Mouse (Mus musculus) testis, adult 2 months (tissue): ENCODE data around the gene Cmip. TPM values are rescaled to one million over a fixed set of nuclear protein-coding genes. Genes with fewer than 3 reads are reported as not detected.

Experiments
- H3K27ac ChIP-seq: fragments of 200-500 bp; 2 replicates; pipeline ENCODE4 v1.5.1; 2012; ENCODE audit warnings: low read depth, low read length; ENCODE audit not compliant: control insufficient read depth, insufficient read depth
- H3K27me3 ChIP-seq: fragments of 200-500 bp; 2 replicates; pipeline ENCODE4 v1.6.1; 2012; ENCODE audit warnings: mild to moderate bottlenecking, low read length, moderate library complexity; ENCODE audit not compliant: control insufficient read depth, insufficient read depth
- H3K36me3 ChIP-seq: fragments of 200-500 bp; 2 replicates; pipeline ENCODE4 v1.6.1; 2012; ENCODE audit warnings: mild to moderate bottlenecking, low read length; ENCODE audit not compliant: control insufficient read depth, insufficient read depth
- H3K4me1 ChIP-seq: fragments of 200-500 bp; 2 replicates; pipeline ENCODE4 v1.6.1; 2012; ENCODE audit warnings: low read length; ENCODE audit not compliant: control insufficient read depth, insufficient read depth
- H3K4me3 ChIP-seq: fragments of 200-500 bp; 2 replicates; pipeline ENCODE4 v1.5.1; 2012; ENCODE audit warnings: low read depth, mild to moderate bottlenecking, low read length, moderate library complexity, mixed read lengths; ENCODE audit not compliant: control insufficient read depth
- CTCF ChIP-seq: fragments of 200-500 bp; IDR thresholded peaks from 2 replicates; pipeline ENCODE4 v1.5.1; 2012; ENCODE audit warnings: low read depth, mild to moderate bottlenecking, inconsistent platforms, low read length, moderate library complexity; ENCODE audit not compliant: control insufficient read depth, insufficient read depth, insufficient replicate concordance
- POLR2A ChIP-seq: fragments of 200-500 bp; IDR thresholded peaks from 2 replicates; pipeline ENCODE4 v1.6.1; 2012; ENCODE audit warnings: low read depth, mild to moderate bottlenecking, inconsistent platforms, low read length, moderate library complexity; ENCODE audit not compliant: control insufficient read depth
- polyA plus RNA-seq: library from polyadenylated mRNA; depleted of rRNA; stranded (reverse); fragments of >200 nt; gene quantifications from 2 replicates; pipeline ENCODE4 v1.2.3, GENCODE M21; 2012

Gene Cmip
- polyA plus RNA-seq, 1 experiment: 10.5 TPM

GRCm38 (mm10) chr8:117248341-117248740 lies 8.5 kb upstream of the Cmip start:
- Histone ChIP-seq H3K36me3 (no peaks in the 10 kb centered on the region), H3K27me3 (no peaks in the 10 kb centered on the region), H3K27ac (no peak overlapping the region), H3K4me1 (no peaks in the 10 kb centered on the region), H3K4me3 (no peak overlapping the region)
- TF ChIP-seq POLR2A (no peak), CTCF (no peak)

DNA sequence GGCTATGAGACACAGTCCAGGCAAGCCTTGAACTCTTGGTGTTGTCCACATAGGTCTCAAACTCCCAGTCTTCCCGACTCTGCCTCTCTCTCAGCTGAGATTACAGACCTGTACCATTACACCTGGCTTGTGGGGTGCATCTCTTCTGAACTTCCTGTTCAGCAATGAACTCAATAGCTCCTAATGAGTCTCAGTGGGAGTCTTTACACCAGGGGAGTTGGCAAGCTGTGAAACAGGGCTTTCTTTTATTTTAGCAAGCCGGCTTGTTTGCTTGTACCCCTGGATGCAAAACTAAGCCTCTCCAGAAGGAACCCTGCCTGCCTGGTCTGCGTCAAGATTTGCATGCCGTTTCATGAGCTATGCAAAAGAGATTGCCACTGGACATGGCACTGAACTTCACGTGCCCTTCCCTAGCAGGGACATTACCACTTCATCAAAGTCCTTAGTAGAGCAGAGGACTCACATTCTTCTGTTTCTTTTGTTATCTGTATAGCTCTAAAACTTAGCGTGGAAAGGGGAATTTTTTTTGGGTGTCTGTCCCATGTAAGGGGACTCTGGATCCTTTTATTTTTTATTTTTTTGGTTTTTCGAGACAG lies 5.7 kb upstream of the Cmip start:
- Histone ChIP-seq H3K4me1 (peaks cover 3% of the 10 kb centered on the region), H3K36me3 (no peaks in the 10 kb centered on the region), H3K4me3 (no peak overlapping the region), H3K27me3 (no peaks in the 10 kb centered on the region), H3K27ac (no peak overlapping the region)
- TF ChIP-seq POLR2A (no peak), CTCF (no peak)

GRCm38 (mm10) chr8:117252650-117253049 lies 4.2 kb upstream of the Cmip start:
- H3K4me3 ChIP-seq: no peak overlapping the region
- no peaks in the 10 kb centered on the region for H3K36me3 ChIP-seq
- no peak overlapping the region for H3K27ac ChIP-seq
- H3K27me3 ChIP-seq: no peaks in the 10 kb centered on the region
- peaks cover 8% of the 10 kb centered on the region for H3K4me1 ChIP-seq
- TF ChIP-seq CTCF (no peak), POLR2A (no peak)

GRCm38 (mm10) chr8:117253390-117254269 lies 3.2 kb upstream of the Cmip start:
- Histone ChIP-seq H3K27me3 (no peaks in the 10 kb centered on the region), H3K27ac (no peak overlapping the region), H3K36me3 (no peaks in the 10 kb centered on the region), H3K4me3 (no peak overlapping the region), H3K4me1 (peaks cover 10% of the 10 kb centered on the region)
- TF ChIP-seq CTCF (no peak), POLR2A (no peak)

DNA sequence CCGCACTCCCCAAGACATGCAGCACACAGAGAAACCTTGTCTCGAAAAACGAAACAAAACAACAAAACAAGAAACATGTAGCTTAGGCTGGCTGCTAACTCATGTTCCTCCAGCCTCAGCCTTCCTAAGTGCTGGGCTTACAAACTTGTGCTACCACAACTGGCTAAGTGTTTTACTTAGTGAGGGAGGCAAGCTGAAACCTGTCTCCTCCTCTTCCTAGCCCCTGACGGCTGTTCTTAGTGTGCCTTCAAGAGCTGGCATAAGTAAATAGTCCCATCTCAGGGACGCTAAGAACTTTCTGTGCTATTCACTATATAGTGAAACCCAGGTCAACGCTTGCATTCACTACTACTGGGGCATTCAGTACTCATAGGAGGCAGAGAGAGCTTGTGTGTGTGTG lies 2.4 kb upstream of the Cmip start:
- Histone ChIP-seq H3K36me3 (no peaks in the 10 kb centered on the region), H3K4me3 (no peak overlapping the region)
- TF ChIP-seq CTCF (no peak), POLR2A (no peak)

GRCm38 (mm10) chr8:117256292-117256938 lies 449 bp upstream of the Cmip start:
- Histone ChIP-seq H3K4me3 (peak overlapping the region; percentile 91), H3K4me1 (peaks cover 14% of the 10 kb centered on the region), H3K27me3 (no peaks in the 10 kb centered on the region), H3K27ac (no peak overlapping the region), H3K36me3 (no peaks in the 10 kb centered on the region)
- TF ChIP-seq POLR2A: peak; percentile 36; the same call in 1 of the 2 replicates
- TF ChIP-seq CTCF: no peak

More for the DNA sequence above, 2.4 kb upstream of the Cmip start:
- Histone ChIP-seq H3K27ac (no peak overlapping the region), H3K27me3 (no peaks in the 10 kb centered on the region), H3K4me1 (peaks cover 14% of the 10 kb centered on the region)
